Mouse (Mus musculus) forebrain, postnatal 0 days (tissue): ENCODE data around the gene C130032M10Rik. TPM values are rescaled to one million over a fixed set of nuclear protein-coding genes. Genes with fewer than 3 reads are reported as not detected.

Source experiments
- ATAC-seq: fragments of 200-750 bp; cut with Nextera tagmentation; 2 replicates; pipeline ENCODE4 v1.8.0; 2017; ENCODE audit warnings: mild to moderate bottlenecking, moderate library complexity
- DNase-seq: peaks from one replicate; pipeline ENCODE4 v3.0.0-alpha.2; 2015
- H3K27ac ChIP-seq: fragments of 300-500 bp; sonication (generic); 2 replicates; pipeline ENCODE4 v1.5.1; 2014; ENCODE audit warnings: low read depth, mild to moderate bottlenecking, antibody characterized with exemption, low read length, moderate library complexity, mixed read lengths
- H3K27me3 ChIP-seq: fragments of 300-500 bp; sonication (generic); 2 replicates; pipeline ENCODE4 v1.6.1; 2014; ENCODE audit warnings: mild to moderate bottlenecking, low read length, mixed read lengths; ENCODE audit not compliant: insufficient read depth
- H3K36me3 ChIP-seq: fragments of 300-500 bp; sonication (generic); 2 replicates; pipeline ENCODE4 v1.6.1; 2014; ENCODE audit warnings: mild to moderate bottlenecking, moderate library complexity; ENCODE audit not compliant: insufficient read depth
- H3K4me1 ChIP-seq: fragments of 300-500 bp; sonication (generic); 2 replicates; pipeline ENCODE4 v1.6.1; 2014; ENCODE audit warnings: antibody characterized with exemption; ENCODE audit not compliant: insufficient read depth
- H3K4me2 ChIP-seq: fragments of 300-500 bp; sonication (generic); 2 replicates; pipeline ENCODE4 v1.6.1; 2014; ENCODE audit warnings: low read depth, mild to moderate bottlenecking, moderate library complexity
- H3K4me3 ChIP-seq: fragments of 300-500 bp; sonication (generic); 2 replicates; pipeline ENCODE4 v1.5.1; 2014; ENCODE audit warnings: low read depth, low read length, mixed read lengths
- H3K9ac ChIP-seq: fragments of 300-500 bp; sonication (generic); 2 replicates; pipeline ENCODE4 v1.6.1; 2014; ENCODE audit warnings: mild to moderate bottlenecking
- H3K9me3 ChIP-seq: fragments of 300-500 bp; sonication (generic); 2 replicates; pipeline ENCODE4 v1.6.1; 2016; ENCODE audit warnings: low read length
- CTCF ChIP-seq: sonication (generic); IDR thresholded peaks from 2 replicates; pipeline ENCODE4 v1.5.1; 2016; ENCODE audit warnings: antibody characterized with exemption, control low read depth, low read depth
- WGBS: fragments of 180-500 bp; shearing (Covaris S2); extraction: QIAGEN DNeasy Blood & Tissue Kit; methylation state at CpG from one replicate; pipeline ENCODE4 v1.1.7; 2014; 5-methylcytosine and 5-hydroxymethylcytosine counted together
- polyA plus RNA-seq: library from polyadenylated mRNA; unstranded; fragments of >200 nt; fragmentation: Nextera tagmentation; extraction: Ambion mirVana; gene quantifications from 2 replicates; pipeline ENCODE4 v1.2.1, GENCODE M21; 2015
- total RNA-seq: library from RNA; depleted of rRNA; stranded (reverse); fragments of >200 nt; gene quantifications from 2 replicates; pipeline ENCODE4 v1.2.3, GENCODE M21; 2014

The C130032M10Rik gene
- total and polyA plus RNA-seq, 2 experiments from 2014 or later, result not detected

- Histone ChIP-seq H3K9ac (no peak overlapping the region), H3K36me3 (no peaks in the 10 kb centered on the region), H3K27me3 (no peaks in the 10 kb centered on the region), H3K27ac (no peak overlapping the region), H3K4me3 (no peak overlapping the region), H3K4me2 (no peak overlapping the region), H3K4me1 (no peaks in the 10 kb centered on the region), H3K9me3 (no peaks in the 10 kb centered on the region)
- no peak for TF ChIP-seq CTCF
- no peak for DNase-seq
- ATAC-seq, result no peak
- 34% methylated on average over 2 of the region's 2 CpGs for WGBS
Observed at GRCm38 (mm10) chr9:114536628-114537027, 21.1 kb downstream of the C130032M10Rik start.

DNA sequence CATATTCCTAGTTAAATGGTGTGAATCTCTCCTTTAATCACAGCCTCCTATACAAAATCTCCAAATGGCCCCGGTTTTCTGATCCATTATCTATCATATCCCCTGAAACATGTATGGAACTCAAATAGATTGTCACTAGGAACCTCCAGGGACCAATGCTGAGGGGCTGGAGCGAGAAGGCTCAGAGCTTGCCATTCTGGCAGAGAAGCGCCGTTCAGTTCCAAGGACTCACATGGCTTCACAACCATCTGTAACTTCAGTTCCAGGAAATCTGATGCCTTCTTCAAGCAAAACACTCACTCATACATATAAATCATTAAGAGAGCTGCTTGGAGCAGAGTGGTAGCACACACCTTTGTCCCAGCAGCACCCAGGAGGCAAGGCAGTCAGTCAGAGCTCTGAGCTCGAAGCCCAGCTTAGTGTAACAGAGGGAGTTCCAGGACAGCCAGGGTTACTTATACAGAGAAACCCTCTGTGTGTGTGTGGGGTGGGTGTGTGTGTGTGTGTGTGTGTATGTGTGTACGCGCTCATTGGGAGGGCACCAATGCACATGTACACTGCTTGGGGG is 23.6 kb downstream of the C130032M10Rik start:
- Histone ChIP-seq H3K9me3 (no peaks in the 10 kb centered on the region), H3K27me3 (no peaks in the 10 kb centered on the region), H3K4me1 (no peaks in the 10 kb centered on the region), H3K36me3 (no peaks in the 10 kb centered on the region), H3K4me2 (no peak overlapping the region), H3K4me3 (no peak overlapping the region), H3K27ac (no peak overlapping the region), H3K9ac (no peak overlapping the region)
- 62% methylated on average over 7 of the region's 7 CpGs for WGBS
- DNase-seq (peak; percentile 52), ATAC-seq (no peak)
- TF ChIP-seq CTCF, result no peak

DNA sequence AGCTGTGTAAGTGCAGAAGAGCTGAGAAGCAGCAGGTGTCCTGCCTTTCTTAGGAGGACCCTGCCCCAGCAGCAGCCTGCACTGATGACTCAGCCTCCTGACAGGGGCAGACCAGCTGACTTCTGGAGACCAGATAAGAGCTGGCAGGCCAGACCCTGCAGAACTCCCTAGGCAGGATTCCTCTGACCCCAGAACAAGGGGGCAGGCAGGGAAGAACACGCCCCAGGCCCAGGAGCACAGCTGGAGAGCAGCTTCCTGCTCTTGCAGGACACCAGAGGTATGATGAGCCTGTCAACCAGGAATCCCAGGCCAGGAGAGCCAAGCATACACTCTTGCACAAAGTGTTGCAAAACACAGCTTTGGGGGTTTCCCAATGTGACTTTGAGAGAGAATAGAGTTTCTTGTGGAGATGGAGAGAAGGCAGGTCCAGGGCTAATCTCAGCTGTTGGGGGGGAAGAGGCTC is 25.8 kb downstream of the C130032M10Rik start:
- H3K9ac ChIP-seq, result no peak overlapping the region
- no peak overlapping the region for H3K4me2 ChIP-seq
- ATAC-seq (no peak), DNase-seq (no peak)
- no peaks in the 10 kb centered on the region for H3K9me3 ChIP-seq
- H3K27me3 ChIP-seq, result no peaks in the 10 kb centered on the region
- H3K27ac ChIP-seq, result no peak overlapping the region
- no peak for TF ChIP-seq CTCF
- H3K36me3 ChIP-seq, result no peaks in the 10 kb centered on the region
- 74% methylated on average over 1 of the region's 1 CpGs for WGBS
- H3K4me1 ChIP-seq, result no peaks in the 10 kb centered on the region
- no peak overlapping the region for H3K4me3 ChIP-seq

GRCm38 (mm10) chr9:114543882-114544753 is 28.6 kb downstream of the C130032M10Rik start:
- Histone ChIP-seq H3K4me3 (no peak overlapping the region), H3K9ac (no peak overlapping the region), H3K4me1 (no peaks in the 10 kb centered on the region), H3K9me3 (no peaks in the 10 kb centered on the region), H3K36me3 (no peaks in the 10 kb centered on the region), H3K27ac (no peak overlapping the region), H3K4me2 (no peak overlapping the region), H3K27me3 (peaks cover 11% of the 10 kb centered on the region)
- TF ChIP-seq CTCF, result no peak
- ATAC-seq, result no peak
- DNase-seq, result no peak
- WGBS, result 47% methylated on average over 17 of the region's 17 CpGs

GRCm38 (mm10) chr9:114544754-114545393 is 29.4 kb downstream of the C130032M10Rik start:
- no peaks in the 10 kb centered on the region for H3K36me3 ChIP-seq
- WGBS, result 23% methylated on average over 9 of the region's 9 CpGs
- DNase-seq (no peak), ATAC-seq (no peak)
- no peaks in the 10 kb centered on the region for H3K4me1 ChIP-seq
- no peak overlapping the region for H3K27ac ChIP-seq
- H3K9ac ChIP-seq, result no peak overlapping the region
- H3K4me2 ChIP-seq, result no peak overlapping the region
- H3K4me3 ChIP-seq, result no peak overlapping the region
- H3K9me3 ChIP-seq, result no peaks in the 10 kb centered on the region
- peaks cover 12% of the 10 kb centered on the region for H3K27me3 ChIP-seq
- TF ChIP-seq CTCF, result no peak

DNA sequence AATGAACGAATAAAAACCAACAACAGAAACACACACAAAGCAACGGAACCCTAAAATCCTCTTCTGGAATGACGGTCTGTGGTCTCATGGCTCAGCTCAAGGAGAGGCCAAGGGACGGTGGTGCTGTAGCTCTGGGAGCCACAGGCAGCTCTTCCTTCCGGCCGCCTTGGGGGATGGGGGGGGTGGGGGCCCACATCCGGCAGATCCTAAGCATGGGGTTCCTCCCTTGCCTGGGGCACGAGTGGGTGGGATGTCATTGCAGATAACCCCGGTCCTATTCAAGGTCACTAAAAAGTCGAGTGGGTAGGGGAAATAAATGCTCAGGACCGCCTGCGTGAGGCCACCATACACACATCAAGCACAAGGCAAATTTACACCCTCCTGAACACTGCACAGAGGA is 31.3 kb downstream of the C130032M10Rik start:
- H3K27me3 ChIP-seq, result peaks cover 15% of the 10 kb centered on the region
- no peaks in the 10 kb centered on the region for H3K4me1 ChIP-seq
- H3K27ac ChIP-seq, result no peak overlapping the region
- ATAC-seq (no peak), DNase-seq (no peak)
- H3K4me3 ChIP-seq, result no peak overlapping the region
- H3K4me2 ChIP-seq, result no peak overlapping the region
- no peak overlapping the region for H3K9ac ChIP-seq
- H3K9me3 ChIP-seq, result no peaks in the 10 kb centered on the region
- no peak for TF ChIP-seq CTCF
- WGBS, result 75% methylated on average over 12 of the region's 12 CpGs
- H3K36me3 ChIP-seq, result no peaks in the 10 kb centered on the region

DNA sequence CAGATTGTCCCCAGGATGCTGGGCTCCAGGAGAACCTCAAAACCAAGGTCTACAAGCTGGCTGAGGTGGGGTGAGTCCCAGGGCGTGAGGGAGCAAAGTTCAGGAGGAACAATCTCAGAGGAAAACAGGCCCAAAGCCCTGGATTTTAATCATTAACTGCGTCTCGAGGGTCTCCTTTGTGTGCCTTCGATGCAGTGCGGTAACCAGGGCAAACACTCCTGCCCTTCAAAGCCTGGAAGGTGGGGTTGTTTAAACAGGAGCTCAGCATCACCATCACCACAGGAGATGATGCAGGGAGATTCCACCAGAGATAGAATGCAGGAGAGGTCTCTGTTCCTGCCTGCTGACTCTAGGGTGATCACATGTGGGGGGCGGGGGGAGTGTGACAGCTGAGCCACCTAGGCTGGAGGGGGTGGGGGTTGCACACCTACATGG is 32.2 kb downstream of the C130032M10Rik start:
- Histone ChIP-seq H3K9ac (no peak overlapping the region), H3K4me2 (no peak overlapping the region), H3K4me3 (no peak overlapping the region), H3K36me3 (no peaks in the 10 kb centered on the region), H3K27me3 (peaks cover 15% of the 10 kb centered on the region), H3K9me3 (no peaks in the 10 kb centered on the region), H3K4me1 (no peaks in the 10 kb centered on the region), H3K27ac (no peak overlapping the region)
- ATAC-seq (no peak), DNase-seq (no peak)
- WGBS, result 32% methylated on average over 6 of the region's 6 CpGs
- no peak for TF ChIP-seq CTCF
